Mouse (Mus musculus) right cerebral cortex, postnatal 25 days (tissue): Measurements from ENCODE around the gene Zmiz2.
A peak's percentile ranks its signal among the peaks of the same experiment; 100 is the strongest.
"Not testable (repeated sequence)": the region's sequence is repeated elsewhere in the genome, so short reads cannot be mapped to it uniquely, and the experiment has no call there.

Source experiments
- DNase-seq: peaks from one replicate; pipeline ENCODE4 v3.0.0; 2022

Zmiz2 gene

DNA sequence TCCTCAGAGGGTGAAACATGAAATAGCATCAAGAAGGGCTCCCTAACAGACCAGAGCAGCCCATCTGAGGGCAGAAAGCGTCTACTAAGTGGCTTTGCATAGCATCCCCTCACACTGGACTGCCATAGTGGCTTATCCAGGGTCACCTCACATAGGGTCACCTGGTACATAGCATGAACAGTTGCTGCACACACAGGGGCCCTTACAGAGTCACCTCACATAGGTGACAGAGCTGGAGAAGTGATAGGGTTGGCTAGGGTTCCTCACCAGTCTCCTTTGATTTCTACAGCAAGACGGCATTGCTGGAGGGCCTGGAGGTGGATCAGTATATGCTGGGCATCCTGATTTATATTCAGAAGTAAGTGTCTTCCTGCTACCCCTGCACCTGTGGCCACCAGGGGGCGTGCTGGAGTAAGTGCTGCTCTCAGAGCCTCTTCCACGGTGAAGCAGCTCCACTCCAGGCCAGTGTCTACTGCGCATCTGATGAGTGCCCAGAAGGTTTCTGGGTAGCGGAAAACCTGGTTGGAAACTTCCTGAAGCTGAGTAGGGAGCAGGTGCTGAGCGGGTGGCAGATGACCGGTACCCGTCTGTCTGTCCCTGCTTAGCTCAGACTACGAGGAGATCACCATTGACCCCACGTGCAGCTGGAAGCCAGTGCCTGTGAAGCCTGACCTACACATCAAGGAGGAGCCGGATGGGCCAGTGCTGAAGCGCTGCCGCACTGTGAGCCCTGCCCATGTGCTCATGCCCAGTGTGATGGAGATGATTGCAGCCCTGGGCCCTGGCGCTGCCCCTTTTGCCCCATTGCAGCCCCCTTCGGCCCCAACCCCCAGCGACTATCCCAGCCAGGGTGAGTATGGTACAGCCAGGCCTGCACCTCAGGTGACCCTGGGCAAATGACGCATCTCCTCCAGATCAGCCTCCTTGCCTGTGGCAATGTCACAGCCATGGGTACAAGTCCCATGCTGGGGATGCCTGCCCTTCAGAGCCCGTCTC is 13.9 kb downstream of the Zmiz2 start:
- DNase-seq = no peak

DNA sequence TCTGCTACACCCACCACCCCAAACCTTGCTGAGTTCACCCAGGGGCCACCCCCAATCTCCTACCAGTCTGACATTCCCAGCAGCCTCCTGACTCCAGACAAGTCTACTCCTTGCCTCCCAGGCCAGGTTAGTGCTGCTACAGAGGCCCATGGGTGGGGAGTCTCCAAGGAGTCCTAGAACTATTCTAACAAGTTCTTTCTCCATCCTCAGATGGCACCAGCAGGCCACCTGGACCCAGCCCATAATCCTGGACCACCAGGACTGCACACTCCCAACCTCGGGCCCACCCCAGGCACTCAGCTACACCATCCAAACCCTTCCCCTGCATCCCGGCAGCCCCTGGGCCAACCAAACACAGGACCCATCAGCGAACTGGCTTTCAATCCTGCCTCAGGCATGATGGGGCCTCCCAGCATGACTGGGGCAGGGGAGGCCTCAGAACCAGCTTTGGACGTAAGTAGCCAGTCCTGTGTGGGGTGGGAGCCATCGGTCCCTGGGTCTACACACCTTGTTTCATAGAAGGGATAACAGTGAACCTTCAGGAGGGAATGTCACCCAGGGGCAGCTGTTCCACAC is 15.0 kb downstream of the Zmiz2 start:
- no peak for DNase-seq

GRCm38 (mm10) chr11:6404699-6405566 is 16.1 kb downstream of the Zmiz2 start:
- DNase-seq = no peak

- no peak for DNase-seq
Observed at GRCm38 (mm10) chr11:6405591-6406081, 16.8 kb downstream of the Zmiz2 start.

DNA sequence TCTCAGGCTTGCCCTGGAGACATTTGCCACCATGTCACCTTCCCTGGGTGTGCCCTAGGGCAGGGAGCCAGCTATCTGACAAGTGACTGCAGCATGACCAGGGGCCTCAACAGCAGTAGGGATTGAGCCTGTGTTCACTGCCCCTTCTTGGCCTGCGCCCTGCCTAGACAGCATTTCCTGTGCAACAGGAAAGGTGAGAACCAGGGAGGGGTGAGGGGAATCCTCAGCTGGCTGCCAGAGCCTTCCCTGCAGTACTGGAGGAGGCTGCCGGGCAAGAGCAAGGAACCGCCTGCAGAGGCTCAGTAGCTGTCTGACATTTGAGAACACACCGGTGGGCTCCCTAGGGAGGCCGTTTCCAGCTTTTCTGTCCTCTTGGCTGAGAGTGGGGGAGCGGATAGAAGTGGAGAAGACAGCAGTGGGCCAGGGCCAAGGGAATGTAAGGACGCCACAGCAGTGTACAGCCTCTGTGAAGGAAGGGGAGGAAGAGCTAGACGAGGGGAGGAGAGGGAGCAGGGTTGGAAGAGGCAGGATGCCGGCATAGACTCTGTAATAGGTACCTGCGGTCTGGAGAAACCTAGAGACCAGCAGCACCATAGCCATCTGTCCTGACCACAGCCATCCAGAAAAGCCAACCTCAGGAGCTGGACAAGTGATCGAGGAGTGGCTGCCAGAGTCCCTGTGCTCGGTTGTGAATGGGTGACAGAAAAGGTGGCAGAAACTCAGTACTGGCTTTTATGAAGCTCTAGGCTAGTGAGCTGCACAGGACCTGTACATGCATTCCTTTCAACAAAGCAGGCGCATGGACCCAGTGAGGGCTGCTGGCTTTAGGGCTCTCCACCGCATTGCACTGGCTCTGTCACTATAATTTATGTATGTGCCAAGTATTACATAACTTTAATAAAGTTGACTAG is 17.6 kb downstream of the Zmiz2 start:
- peak; percentile 57 for DNase-seq

- DNase-seq = no peak
Observed at GRCm38 (mm10) chr11:6407162-6407621, 18.3 kb downstream of the Zmiz2 start.

DNA sequence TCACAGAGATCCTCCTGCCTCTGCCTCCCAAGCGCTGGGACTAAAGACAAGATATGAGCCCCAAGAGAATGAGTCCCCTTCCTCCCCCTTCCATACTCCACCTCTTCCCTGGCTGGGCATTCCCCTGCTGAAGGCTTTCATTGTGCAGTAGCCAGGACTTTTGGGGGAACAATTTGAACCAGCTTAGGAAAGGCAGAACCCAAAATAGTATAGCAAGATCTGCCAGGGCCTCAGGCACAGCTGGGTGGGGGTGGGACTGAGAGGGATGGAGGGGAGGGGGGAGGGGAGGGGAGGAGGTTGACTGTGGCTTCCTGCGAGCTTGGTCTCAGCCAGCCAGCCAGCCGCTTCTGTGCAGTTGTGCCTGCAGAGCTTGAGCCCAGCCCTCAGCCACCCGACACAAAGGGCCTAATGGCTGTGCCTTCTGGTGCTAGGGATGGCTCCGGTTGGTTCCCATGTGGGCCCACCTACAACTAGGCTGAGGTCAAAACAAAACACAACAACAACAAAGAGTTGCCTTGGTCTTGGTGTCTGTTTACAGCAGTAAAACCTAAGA is 21.3 kb downstream of the Zmiz2 start:
- DNase-seq = no peak

GRCm38 (mm10) chr11:6410755-6411154 is 21.9 kb downstream of the Zmiz2 start:
- DNase-seq = not testable (repeated sequence)

DNA sequence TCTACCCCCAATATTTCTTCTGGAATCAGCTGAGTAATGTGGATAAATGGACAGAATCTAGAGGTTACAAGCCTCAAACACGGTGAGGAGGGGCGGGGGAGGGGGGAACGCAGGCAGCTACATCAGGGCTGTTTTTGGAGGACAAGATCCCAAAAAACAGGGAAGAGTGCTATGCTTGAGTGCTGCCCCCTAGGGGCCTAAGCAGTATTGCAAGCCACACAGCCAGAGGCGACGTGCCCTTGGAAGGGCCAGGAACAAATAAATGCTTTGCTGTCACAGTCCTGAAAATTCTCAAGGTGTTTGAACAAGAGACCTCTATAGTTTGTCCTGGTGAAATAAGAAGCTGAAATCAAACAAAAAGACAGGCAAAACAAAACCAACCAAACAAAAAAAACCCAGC is 22.8 kb downstream of the Zmiz2 start:
- DNase-seq = peak; percentile 65

GRCm38 (mm10) chr11:6413264-6413663 is 24.4 kb downstream of the Zmiz2 start:
- DNase-seq = no peak

- no peak for DNase-seq
Observed at GRCm38 (mm10) chr11:6414751-6415550, 26.1 kb downstream of the Zmiz2 start, which contains the start of gene Ppia. TSS of gene Ppia (plus strand) at chr11:6415443.

DNA sequence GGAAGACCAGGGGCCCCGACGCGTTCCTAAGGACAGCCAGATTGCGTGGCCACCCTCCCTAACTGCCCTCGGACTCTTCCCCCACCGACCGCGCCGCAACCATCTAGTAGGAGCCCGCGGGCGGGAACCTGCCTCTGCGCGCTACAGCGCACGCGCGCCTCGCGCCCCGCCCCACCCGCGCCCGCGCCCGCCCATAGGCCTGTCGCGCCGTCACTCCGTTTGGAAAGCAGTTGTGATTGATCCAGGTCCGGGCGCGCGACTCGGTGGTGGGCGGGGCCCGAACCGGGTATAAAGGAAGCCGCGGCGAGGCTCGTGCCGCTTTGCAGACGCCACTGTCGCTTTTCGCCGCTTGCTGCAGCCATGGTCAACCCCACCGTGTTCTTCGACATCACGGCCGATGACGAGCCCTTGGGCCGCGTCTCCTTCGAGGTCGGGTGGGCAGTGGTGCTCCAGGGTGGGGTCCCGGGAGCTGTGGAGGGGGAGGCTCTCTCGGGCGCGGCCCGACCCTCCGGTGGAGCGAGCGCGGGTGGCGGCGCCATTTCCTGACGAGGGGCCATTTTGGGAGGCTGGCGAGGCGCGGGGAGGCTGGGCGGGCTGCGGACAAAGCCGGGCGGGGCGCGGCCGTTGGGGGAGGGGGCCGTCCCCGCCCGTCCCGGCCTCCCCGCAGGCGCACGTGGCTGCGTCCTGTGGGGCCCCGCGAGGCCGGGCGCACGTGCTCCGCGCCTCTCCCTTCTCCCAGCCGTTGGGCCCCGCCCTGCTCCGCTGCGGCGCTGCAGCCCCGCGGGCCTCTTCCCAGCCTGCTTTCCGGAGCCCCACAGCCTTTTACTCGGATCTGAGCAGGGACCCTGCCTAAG is 26.9 kb downstream of the Zmiz2 start:
- DNase-seq = peak; percentile 99

- peak; percentile 81 for DNase-seq
Observed at GRCm38 (mm10) chr11:6416405-6417034, 27.6 kb downstream of the Zmiz2 start.

- DNase-seq = no peak
Observed at GRCm38 (mm10) chr11:6417069-6417468, 28.2 kb downstream of the Zmiz2 start.

GRCm38 (mm10) chr11:6417490-6417889 is 28.6 kb downstream of the Zmiz2 start:
- no peak for DNase-seq

DNA sequence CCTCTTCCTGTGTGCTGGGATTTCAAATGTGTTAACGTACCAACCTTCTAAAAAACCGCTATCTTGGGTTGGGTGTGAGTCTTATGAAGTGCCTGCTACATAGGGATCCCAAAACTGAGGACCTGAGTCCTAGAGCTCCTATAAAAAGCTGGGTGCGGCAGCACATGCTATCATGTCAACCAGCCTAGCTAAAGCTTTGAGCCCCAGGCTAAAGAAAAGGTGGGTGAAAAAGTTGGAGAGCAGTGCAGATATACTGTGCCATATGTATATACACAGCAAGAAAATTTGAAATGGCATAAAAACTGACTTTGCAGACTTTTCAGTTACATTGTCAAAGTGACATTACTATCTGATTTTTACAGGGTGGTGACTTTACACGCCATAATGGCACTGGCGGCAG is 29.9 kb downstream of the Zmiz2 start:
- DNase-seq = no peak

- DNase-seq = not testable (repeated sequence)
Observed at GRCm38 (mm10) chr11:6419156-6419555, 30.3 kb downstream of the Zmiz2 start.

- DNase-seq = no peak
Observed at GRCm38 (mm10) chr11:6420283-6420703, 31.4 kb downstream of the Zmiz2 start.
